Mouse (Mus musculus): Measurements from ENCODE around the gene Sparcl1.

DNA sequence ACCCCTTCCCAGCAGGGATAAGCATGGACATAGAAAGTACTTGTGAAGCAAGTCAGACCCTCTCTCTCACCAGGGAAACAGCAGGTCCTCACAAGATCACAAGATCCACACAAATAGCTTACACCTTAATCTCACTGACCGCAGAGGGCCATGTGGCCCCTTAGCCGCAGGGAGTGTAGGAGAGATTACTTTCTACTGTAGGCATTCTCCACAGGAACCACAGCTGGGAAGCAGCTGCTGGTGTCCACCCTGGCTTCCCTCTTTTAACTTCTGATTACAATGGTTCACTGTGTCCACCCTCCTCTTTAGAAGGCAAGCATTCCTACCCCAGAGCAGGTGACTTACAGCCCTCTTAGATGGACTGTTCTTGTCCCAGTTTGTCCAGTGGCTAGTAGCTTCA is 69.8 kb downstream of the Sparcl1 start:
- no peak for TF ChIP-seq HCFC1 (IDR thresholded peaks at IDR 0.05; ENCODE audit: borderline replicate concordance, insufficient read depth, low read length)
- TF ChIP-seq ZNF384 (IDR thresholded peaks at IDR 0.05; ENCODE audit: low read depth, low read length) = no peak
- no peak for TF ChIP-seq CHD2 (IDR thresholded peaks at IDR 0.05; ENCODE audit: low read depth, low read length)
